Mouse (Mus musculus) left cerebral cortex, postnatal 4 days (tissue): ENCODE data around the gene Cd5l. TPM values are rescaled to one million over a fixed set of nuclear protein-coding genes. Genes with fewer than 3 reads are reported as not detected.
"Not testable (repeated sequence)": the region's sequence is repeated elsewhere in the genome, so short reads cannot be mapped to it uniquely, and the experiment has no call there.

Experiments
- DNase-seq: peaks from one replicate; pipeline ENCODE4 v3.0.0-alpha.2; 2022
- intact Hi-C: fragments of 180-260 bp; cut with DNase I; formaldehyde crosslinking; loops from one replicate; pipeline ENCODE4 v1.15.1; 2025
- total RNA-seq, 2 experiments: library from RNA; stranded (reverse); gene quantifications; 2 replicates each; pipeline ENCODE4 v1.2.3; 2021

Gene Cd5l
- total RNA-seq, result not detected

GRCm38 (mm10) chr3:87357581-87357980 is at the start of gene Cd5l:
Gene Cd5l, plus strand, starts transcription at chr3:87357881.
- no peak for DNase-seq
- intact Hi-C loops, result no loop called here

DNA sequence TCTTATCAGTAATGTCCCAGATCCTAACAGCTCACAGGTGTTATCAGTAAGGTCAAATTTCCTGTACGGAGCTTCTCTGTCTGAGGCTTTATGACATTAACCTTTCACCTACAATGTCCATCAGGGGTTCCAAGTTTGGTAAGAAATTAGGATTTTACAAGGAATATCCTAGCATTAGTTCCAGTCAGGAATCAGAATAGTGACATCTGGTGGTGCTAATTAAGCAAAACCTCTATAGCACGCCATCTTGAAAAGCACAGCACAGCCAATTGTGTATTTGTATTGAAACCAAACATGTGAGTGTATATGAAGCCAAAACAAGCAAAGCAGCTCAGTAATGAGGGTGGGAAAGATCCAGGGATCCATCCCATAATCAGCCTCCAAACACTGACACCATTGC is 47.8 kb upstream of the Cd5l start:
- DNase-seq, result no peak
- intact Hi-C loops, result no loop called here

DNA sequence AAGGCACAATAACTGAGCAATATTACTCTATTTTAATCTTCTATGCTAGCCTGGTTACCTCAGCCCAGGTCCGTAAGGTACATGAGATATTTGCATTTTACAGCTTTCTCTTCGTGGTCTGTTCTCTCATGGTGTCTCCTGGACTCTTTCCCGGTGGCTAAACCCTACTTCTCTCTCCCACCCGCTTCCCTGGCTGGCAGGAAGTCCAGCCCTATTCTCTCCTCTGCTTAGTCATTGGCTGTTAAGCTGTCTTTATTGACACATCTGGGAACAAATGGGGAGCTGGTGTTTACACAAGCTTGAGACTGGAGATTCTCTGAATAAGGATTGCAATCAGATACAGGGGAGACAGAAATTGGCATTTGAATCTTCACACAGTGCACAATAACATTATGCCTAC is 35.1 kb upstream of the Cd5l start:
- intact Hi-C loops, result loop anchor here (5.0 kb wide), 1 partner anchor 180 kb away; no protein-coding TSS in a partner anchor

GRCm38 (mm10) chr3:87323778-87324177 is 33.9 kb upstream of the Cd5l start:
- DNase-seq, result no peak
- intact Hi-C loops, result loop anchor here (5.0 kb wide), 1 partner anchor 179 kb away; no protein-coding TSS in a partner anchor

More for the DNA sequence above, 35.1 kb upstream of the Cd5l start:
- no peak for DNase-seq

GRCm38 (mm10) chr3:87337899-87338298 is 19.8 kb upstream of the Cd5l start:
- intact Hi-C loops, result no loop called here
- DNase-seq, result no peak

GRCm38 (mm10) chr3:87350992-87351391 is 6.7 kb upstream of the Cd5l start:
- DNase-seq, intact Hi-C loops: not testable (repeated sequence)

DNA sequence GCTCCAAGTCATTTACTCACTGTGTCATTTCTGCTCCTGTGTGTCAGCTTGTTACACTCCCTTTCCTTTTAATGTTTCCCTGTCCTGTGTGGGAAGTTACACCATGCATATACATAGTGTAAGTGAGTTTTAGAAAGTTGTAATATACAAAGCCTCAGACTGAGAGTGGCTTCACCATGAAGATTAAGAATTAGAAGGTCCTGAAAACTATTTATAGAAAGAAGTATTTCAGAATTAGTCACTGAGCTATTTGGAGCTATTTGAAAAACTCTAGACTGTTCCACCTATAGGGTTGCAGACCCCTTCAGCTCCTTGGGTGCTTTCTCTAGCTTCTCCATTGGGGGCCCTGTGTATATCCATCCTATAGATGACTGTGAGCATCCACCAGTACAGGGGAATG is 1.5 kb downstream of the Cd5l start:
- DNase-seq, result no peak
- intact Hi-C loops, result no loop called here

DNA sequence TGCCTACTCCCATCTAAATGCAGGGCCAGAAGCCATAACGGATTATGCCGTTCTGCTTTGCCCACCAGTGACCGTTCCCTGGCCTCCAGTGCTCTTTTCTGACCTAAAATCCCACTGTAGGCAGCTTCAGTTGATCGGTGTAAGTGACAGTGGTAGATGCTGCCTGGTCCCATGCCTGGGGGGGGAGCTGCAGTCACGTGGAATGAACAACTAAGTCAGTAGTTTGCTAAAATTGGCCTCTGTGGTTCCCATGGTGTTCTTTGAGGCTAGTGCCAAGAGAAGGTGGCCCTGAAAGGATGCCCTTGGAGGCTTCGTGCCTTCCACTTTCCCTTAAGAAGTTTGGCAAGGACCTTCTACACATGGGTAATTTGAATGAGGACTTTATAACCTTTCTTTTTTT is 2.8 kb downstream of the Cd5l start:
- no peak for DNase-seq
- intact Hi-C loops, result no loop called here

DNA sequence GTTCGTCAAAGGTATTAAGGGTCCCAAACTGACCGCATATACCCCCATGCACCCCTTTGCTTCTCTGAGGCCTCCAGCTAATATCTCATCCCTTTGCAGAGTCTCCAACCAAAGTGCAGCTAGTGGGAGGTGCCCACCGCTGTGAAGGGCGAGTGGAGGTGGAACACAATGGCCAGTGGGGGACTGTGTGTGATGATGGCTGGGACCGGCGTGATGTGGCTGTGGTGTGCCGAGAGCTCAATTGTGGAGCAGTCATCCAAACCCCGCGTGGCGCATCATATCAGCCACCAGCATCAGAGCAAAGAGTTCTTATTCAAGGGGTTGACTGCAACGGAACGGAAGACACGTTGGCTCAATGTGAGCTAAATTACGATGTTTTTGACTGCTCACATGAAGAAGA is 8.0 kb downstream of the Cd5l start:
- DNase-seq, result no peak
- intact Hi-C loops, result no loop called here

GRCm38 (mm10) chr3:87367511-87367910 is 9.8 kb downstream of the Cd5l start:
- DNase-seq, result no peak

DNA sequence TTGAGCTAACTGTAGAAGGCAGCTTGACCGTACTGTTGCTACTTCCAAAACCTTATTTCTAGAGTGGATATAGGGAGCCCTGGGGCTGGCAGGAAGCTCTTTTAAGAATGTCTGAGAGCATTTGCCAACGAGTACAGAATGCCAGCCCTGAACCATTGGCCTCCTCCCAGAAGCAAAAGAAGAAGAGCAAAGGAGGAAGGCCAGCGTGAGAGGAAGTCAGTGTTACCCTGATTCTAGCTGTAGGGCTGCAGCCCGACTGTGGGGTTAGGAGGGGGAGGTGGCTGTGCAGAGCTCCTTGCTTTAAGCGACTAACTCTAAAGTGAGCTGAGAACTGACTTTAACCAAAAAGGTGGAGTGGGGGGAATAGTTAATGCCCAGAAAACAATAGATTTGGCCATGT is 11.5 kb downstream of the Cd5l start:
- intact Hi-C loops, result no loop called here
- DNase-seq, result no peak

More at GRCm38 (mm10) chr3:87367511-87367910, 9.8 kb downstream of the Cd5l start:
- intact Hi-C loops, result no loop called here

GRCm38 (mm10) chr3:87376195-87377165 is 18.8 kb downstream of the Cd5l start, which contains the start of gene Fcrl1:
Gene Fcrl1, plus strand, starts transcription at chr3:87376387.
- intact Hi-C loops, result no loop called here
- DNase-seq, result no peak

DNA sequence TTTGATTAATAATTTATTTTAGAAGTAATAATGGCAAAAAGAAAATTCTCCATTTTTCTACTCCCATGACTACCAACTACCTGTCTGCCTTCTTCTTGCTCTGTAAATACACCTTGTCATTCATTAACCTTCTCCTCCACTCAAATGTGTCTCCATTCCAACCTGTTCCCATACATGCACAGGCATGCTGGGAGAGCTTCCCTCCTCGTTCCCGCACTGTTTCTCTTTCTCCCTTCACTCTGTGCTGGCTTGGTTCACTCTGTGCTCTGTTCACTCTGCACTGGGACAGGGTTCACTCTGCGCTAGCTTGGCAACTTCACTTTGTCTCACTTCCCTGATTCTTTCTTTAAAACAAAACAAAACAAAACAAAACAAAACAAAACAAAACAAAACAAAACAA is 19.5 kb downstream of the Cd5l start:
- intact Hi-C loops, result no loop called here
- no peak for DNase-seq

DNA sequence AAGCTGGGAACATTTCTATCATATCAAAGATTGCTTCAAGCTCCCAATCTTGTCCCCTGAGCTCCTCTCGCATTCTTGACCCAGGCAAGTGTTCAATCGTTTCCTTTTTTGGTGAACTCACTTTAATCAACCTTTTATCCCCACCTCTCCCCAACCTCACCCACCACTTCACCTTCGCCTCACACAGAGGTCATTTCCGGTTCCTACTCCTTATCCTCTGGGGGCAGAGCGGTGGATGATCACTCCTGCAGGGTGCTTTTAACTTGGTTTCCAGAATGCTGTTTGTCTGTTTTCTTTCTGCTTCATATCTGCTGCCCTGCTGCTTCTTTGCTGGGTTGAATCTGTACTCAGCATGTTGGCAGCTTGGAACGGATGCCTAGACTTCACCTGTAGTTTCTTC is 20.0 kb downstream of the Cd5l start:
- intact Hi-C loops, result no loop called here
- no peak for DNase-seq

GRCm38 (mm10) chr3:87379641-87380315 is 22.1 kb downstream of the Cd5l start:
- intact Hi-C loops, DNase-seq: not testable (repeated sequence)

GRCm38 (mm10) chr3:87381806-87382712 is 24.4 kb downstream of the Cd5l start:
- DNase-seq, result no peak
- intact Hi-C loops, result no loop called here

DNA sequence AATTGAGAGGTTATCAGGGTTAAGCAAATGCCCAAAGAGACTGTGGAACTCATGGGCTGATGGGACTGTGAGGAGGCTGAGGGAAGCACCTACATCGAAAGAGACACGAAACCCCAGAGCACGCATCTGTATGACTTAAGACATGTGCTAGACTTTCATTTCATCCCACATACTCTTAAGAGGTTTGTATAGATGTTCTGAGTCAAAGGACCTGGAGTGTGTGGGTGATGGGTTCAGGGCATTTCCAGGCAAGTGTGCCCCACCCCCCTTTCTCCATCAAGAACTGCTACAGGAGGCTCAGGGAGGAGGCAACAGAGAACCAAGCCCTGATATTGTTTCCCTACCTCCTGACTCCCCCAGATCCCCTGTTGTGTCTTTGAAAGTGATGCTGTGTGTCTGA is 25.6 kb downstream of the Cd5l start:
- intact Hi-C loops, result no loop called here

GRCm38 (mm10) chr3:87385105-87385504 is 27.4 kb downstream of the Cd5l start:
- intact Hi-C loops, result no loop called here
- no peak for DNase-seq

More for the DNA sequence above, 25.6 kb downstream of the Cd5l start:
- DNase-seq, result no peak

- intact Hi-C loops, result no loop called here
- DNase-seq, result no peak
Measured at GRCm38 (mm10) chr3:87390935-87391334, 33.3 kb downstream of the Cd5l start.

DNA sequence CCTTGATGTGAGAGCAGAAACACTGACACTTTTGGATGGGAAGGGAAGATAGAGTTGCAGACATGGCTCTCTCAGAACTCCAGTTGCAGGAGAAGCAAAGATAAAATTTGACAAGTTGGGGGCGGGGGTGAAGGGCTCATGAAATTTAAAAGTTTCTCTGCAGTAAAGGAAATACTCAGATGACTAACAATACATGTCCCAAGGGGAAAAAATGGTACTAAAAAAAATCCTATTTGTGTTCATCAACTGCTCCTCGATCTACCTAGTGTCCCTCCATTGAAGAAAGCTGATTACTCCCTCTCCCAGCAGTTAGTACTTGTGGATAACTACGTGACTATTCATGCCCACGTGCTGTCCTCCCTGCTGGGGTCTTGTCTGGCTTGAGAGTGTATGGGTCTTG is 41.1 kb downstream of the Cd5l start:
- intact Hi-C loops, result no loop called here
- DNase-seq, result no peak
